Mouse (Mus musculus): ENCODE data around the gene Scaper.

DNA sequence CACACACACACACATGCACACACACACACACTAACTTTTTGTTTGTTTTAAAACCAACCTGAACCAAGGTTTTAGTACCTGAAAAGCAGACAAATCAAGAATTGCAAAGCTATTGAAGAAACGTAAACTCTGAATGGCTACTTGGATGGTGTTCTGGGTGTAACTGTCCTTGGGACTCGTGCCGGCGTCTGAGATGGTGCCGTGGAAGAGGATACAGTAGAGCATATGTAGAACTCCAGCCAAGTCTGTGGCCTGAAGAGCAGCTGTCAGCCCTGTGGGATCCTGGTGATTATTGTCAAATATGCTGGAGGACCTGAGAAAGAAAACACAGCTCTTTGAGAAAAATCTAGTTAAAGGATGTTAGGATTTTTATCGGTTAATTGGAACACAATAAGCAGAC, 351.8 kb downstream of the Scaper start:
- no peak for TF ChIP-seq CTCF (conservative IDR thresholded peaks at IDR 0.05; ENCODE audit: low read length)
- TF ChIP-seq POU5F1 (IDR thresholded peaks at IDR 0.05; ENCODE audit: borderline replicate concordance, low read length): no peak
- no peak for TF ChIP-seq NANOG (IDR thresholded peaks at IDR 0.05; ENCODE audit: borderline replicate concordance, low read length)

Measured in E14TG2a.4 (cell line).